Mouse (Mus musculus): ENCODE data around the gene Spef1. TPM values are rescaled to one million over a fixed set of nuclear protein-coding genes. Genes with fewer than 3 reads are reported as not detected.
A peak's percentile ranks its signal among the peaks of the same experiment; 100 is the strongest.

The Spef1 gene
- polyA plus RNA-seq, 1 experiment from 2014 or later, result 2.5 TPM

DNA sequence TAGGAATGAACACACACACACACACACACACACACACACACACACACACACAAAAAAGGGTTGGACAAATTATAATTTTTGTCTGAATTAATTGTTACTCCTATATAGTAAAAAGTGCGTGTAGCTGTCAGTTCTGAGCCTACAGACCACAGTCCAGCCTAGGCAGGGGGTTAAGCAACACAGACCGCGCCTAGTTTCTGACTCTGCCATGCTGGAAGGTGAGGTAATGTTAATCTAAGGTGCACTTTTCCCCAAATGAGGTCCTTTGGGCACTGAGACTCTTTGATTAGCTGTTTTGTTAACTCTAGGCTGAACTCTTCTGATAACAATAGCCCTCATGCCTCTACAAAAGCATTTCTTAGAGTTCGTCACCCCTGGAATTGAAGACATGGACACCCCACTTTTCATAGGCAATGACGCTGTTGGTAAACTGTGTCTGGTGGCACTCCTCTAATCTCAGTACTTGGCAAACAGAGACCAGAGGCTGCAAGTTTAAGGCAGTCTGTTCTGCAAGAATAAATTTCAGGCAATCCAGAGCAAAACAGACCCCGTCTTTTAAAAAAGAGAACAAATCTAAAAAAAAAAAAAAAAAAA, 16.8 kb upstream of the Spef1 start:
- Histone ChIP-seq H3K4me2 (replicated peaks; ENCODE audit: low read depth) (peak overlapping the region; percentile 14; the same call in 1 of the 2 replicates), H3K9ac (ENCODE audit: low read length) (no peak overlapping the region; the same call in 1 of the 2 replicates), H3K9me3 (ENCODE audit: control insufficient read depth, low read length) (no peaks in the 10 kb centered on the region), H3K36me3 (ENCODE audit: control insufficient read depth, insufficient read depth, low read length) (peaks cover 5% of the 10 kb centered on the region; the same call in 1 of the 2 replicates), H3K27ac (replicated peaks) (peak overlapping the region; percentile 97), H3K4me3 (ENCODE audit: low read depth, low read length) (no peak overlapping the region), H3K27me3 (ENCODE audit: control insufficient read depth, insufficient read depth, low read length) (no peaks in the 10 kb centered on the region), H3K4me1 (replicated peaks; ENCODE audit: control insufficient read depth, insufficient read depth) (peaks cover 8% of the 10 kb centered on the region)
- peak; percentile 71 for DNase-seq (ENCODE audit: low spot score)
- TF ChIP-seq CTCF (IDR thresholded peaks at IDR 0.05; ENCODE audit: low read depth), result no peak
- TF ChIP-seq EP300 (optimal IDR thresholded peaks at IDR 0.05), result no peak
- peak; percentile 68 for ATAC-seq (ENCODE audit: low FRiP score, low TSS enrichment)
- 52% methylated on average over 6 of the region's 6 CpGs for WGBS

GRCm38 (mm10) chr2:131201262-131201661, 14.2 kb upstream of the Spef1 start:
- peaks cover 8% of the 10 kb centered on the region; the same call in 1 of the 2 replicates for H3K36me3 ChIP-seq (ENCODE audit: control insufficient read depth, insufficient read depth, low read length)
- 88% methylated on average over 3 of the region's 3 CpGs for WGBS
- TF ChIP-seq EP300 (optimal IDR thresholded peaks at IDR 0.05), result no peak
- no peak for TF ChIP-seq CTCF (IDR thresholded peaks at IDR 0.05; ENCODE audit: low read depth)
- ATAC-seq (ENCODE audit: low FRiP score, low TSS enrichment) (no peak), DNase-seq (ENCODE audit: low spot score) (no peak)
- no peak overlapping the region for H3K9ac ChIP-seq (ENCODE audit: low read length)
- H3K27ac ChIP-seq (replicated peaks), result no peak overlapping the region
- H3K27me3 ChIP-seq (ENCODE audit: control insufficient read depth, insufficient read depth, low read length), result no peaks in the 10 kb centered on the region
- H3K9me3 ChIP-seq (ENCODE audit: control insufficient read depth, low read length), result no peaks in the 10 kb centered on the region
- H3K4me2 ChIP-seq (replicated peaks; ENCODE audit: low read depth), result no peak overlapping the region
- peaks cover 8% of the 10 kb centered on the region for H3K4me1 ChIP-seq (replicated peaks; ENCODE audit: control insufficient read depth, insufficient read depth)
- no peak overlapping the region for H3K4me3 ChIP-seq (ENCODE audit: low read depth, low read length)

DNA sequence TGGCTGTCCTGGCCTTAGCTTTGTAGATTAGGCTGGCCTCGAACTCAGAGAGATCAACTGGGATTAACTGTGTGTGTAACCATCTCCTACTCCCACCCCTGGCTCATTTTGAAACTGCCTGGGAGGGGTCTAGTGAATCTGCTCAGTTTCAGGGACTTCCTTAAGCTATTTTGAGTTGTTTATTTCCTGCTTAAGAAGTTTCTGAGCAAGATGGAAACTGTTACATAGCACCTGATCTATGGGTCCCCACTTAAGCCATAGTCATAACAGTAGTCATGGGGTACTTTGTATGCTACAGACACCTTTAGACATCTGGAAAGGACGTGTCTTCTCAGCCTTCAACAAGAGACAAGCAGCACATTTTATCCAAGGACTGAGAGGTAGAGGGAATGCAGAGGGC, 13.6 kb upstream of the Spef1 start:
- TF ChIP-seq CTCF (IDR thresholded peaks at IDR 0.05; ENCODE audit: low read depth) (no peak), EP300 (optimal IDR thresholded peaks at IDR 0.05) (no peak)
- no peak for ATAC-seq (ENCODE audit: low FRiP score, low TSS enrichment)
- H3K9ac ChIP-seq (ENCODE audit: low read length), result no peak overlapping the region

DNA sequence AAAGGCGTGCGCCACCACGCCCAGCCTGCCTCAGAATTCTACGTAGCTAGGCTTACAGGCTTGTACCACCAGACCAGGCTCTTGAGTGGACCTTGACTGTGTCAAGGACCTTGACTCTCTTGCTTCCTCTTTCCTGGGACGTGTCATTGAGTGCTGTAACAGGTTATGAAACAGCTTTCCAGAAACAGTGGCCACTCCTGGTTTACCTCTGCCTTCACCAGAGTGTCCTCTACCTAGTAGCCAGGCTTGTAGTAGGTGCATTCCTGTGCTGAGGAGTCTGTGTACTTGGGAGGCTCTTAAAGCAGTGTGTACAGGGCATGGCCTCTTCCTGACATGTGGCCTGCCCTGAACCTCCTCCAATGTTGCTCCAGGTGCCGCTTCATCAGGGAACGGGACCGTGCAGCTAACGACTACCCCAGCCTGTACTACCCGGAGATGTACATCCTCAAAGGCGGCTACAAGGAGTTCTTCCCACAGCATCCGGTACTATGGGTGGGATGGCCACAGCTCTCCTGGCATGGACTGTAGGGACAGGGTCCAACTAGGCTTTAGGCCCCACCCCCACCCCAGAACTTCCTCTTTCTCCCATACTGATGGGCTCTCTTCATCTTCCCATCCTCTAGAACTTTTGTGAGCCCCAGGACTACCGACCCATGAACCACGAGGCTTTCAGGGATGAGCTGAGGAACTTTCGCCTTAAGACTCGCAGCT, 9.7 kb upstream of the Spef1 start:
- whole genome bisulfite sequencing, result 92% methylated on average over 16 of the region's 16 CpGs
- no peak overlapping the region for H3K4me2 ChIP-seq (replicated peaks; ENCODE audit: low read depth)
- no peak overlapping the region for H3K9ac ChIP-seq (ENCODE audit: low read length)
- TF ChIP-seq CTCF (IDR thresholded peaks at IDR 0.05; ENCODE audit: low read depth), result no peak
- TF ChIP-seq EP300 (optimal IDR thresholded peaks at IDR 0.05), result no peak
- ATAC-seq (ENCODE audit: low FRiP score, low TSS enrichment), result peak; percentile 19; the same call in 1 of the 2 replicates
- H3K36me3 ChIP-seq (ENCODE audit: control insufficient read depth, insufficient read depth, low read length), result peaks cover 26% of the 10 kb centered on the region
- no peaks in the 10 kb centered on the region for H3K4me1 ChIP-seq (replicated peaks; ENCODE audit: control insufficient read depth, insufficient read depth)
- no peak overlapping the region for H3K27ac ChIP-seq (replicated peaks)
- no peaks in the 10 kb centered on the region for H3K27me3 ChIP-seq (ENCODE audit: control insufficient read depth, insufficient read depth, low read length)
- no peak for DNase-seq (ENCODE audit: low spot score)
- H3K9me3 ChIP-seq (ENCODE audit: control insufficient read depth, low read length), result no peaks in the 10 kb centered on the region
- H3K4me3 ChIP-seq (ENCODE audit: low read depth, low read length), result no peak overlapping the region

More for the DNA sequence above, 13.6 kb upstream of the Spef1 start:
- Histone ChIP-seq H3K27ac (replicated peaks) (no peak overlapping the region), H3K4me1 (replicated peaks; ENCODE audit: control insufficient read depth, insufficient read depth) (peaks cover 8% of the 10 kb centered on the region), H3K4me2 (replicated peaks; ENCODE audit: low read depth) (no peak overlapping the region), H3K4me3 (ENCODE audit: low read depth, low read length) (no peak overlapping the region), H3K9me3 (ENCODE audit: control insufficient read depth, low read length) (no peaks in the 10 kb centered on the region), H3K36me3 (ENCODE audit: control insufficient read depth, insufficient read depth, low read length) (peaks cover 8% of the 10 kb centered on the region; the same call in 1 of the 2 replicates), H3K27me3 (ENCODE audit: control insufficient read depth, insufficient read depth, low read length) (no peaks in the 10 kb centered on the region)
- WGBS, result 67% methylated on average over 2 of the region's 2 CpGs
- DNase-seq (ENCODE audit: low spot score), result no peak

DNA sequence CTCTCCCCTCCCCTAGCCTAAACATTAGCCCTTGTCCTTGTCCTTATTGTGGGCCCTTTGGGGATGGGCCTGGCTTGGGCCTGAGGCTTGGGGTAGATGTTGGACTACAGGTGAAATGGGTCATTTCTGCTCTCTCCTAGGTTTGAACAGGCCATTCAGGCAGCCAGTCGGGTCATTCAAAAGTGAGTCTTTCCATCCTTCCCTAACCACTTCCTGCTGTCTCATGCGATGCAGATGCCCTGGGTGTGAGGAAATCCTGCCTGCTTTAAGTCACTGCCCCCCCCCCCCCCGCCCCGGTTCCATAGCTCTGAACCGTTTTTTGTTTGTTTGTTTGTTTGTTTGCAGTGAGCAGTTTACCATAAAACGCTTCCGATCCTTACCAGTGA, 3.9 kb upstream of the Spef1 start:
- no peak overlapping the region for H3K27ac ChIP-seq (replicated peaks)
- H3K27me3 ChIP-seq (ENCODE audit: control insufficient read depth, insufficient read depth, low read length), result no peaks in the 10 kb centered on the region
- no peak overlapping the region for H3K4me2 ChIP-seq (replicated peaks; ENCODE audit: low read depth)
- 70% methylated on average over 7 of the region's 7 CpGs for WGBS
- no peak overlapping the region for H3K4me3 ChIP-seq (ENCODE audit: low read depth, low read length)
- H3K36me3 ChIP-seq (ENCODE audit: control insufficient read depth, insufficient read depth, low read length), result peaks cover 18% of the 10 kb centered on the region
- ATAC-seq (ENCODE audit: low FRiP score, low TSS enrichment) (no peak), DNase-seq (ENCODE audit: low spot score) (no peak)
- no peak overlapping the region for H3K9ac ChIP-seq (ENCODE audit: low read length)
- no peaks in the 10 kb centered on the region for H3K9me3 ChIP-seq (ENCODE audit: control insufficient read depth, low read length)
- peaks cover 7% of the 10 kb centered on the region for H3K4me1 ChIP-seq (replicated peaks; ENCODE audit: control insufficient read depth, insufficient read depth)
- TF ChIP-seq EP300 (optimal IDR thresholded peaks at IDR 0.05), result no peak
- no peak for TF ChIP-seq CTCF (IDR thresholded peaks at IDR 0.05; ENCODE audit: low read depth)

All from stomach, postnatal 0 days (tissue).